Mouse (Mus musculus): Measurements from ENCODE around the gene Glb1l. TPM values are rescaled to one million over a fixed set of nuclear protein-coding genes. Genes with fewer than 3 reads are reported as not detected.

Gene Glb1l
- polyA plus RNA-seq, 1 experiment: 5.7 TPM

DNA sequence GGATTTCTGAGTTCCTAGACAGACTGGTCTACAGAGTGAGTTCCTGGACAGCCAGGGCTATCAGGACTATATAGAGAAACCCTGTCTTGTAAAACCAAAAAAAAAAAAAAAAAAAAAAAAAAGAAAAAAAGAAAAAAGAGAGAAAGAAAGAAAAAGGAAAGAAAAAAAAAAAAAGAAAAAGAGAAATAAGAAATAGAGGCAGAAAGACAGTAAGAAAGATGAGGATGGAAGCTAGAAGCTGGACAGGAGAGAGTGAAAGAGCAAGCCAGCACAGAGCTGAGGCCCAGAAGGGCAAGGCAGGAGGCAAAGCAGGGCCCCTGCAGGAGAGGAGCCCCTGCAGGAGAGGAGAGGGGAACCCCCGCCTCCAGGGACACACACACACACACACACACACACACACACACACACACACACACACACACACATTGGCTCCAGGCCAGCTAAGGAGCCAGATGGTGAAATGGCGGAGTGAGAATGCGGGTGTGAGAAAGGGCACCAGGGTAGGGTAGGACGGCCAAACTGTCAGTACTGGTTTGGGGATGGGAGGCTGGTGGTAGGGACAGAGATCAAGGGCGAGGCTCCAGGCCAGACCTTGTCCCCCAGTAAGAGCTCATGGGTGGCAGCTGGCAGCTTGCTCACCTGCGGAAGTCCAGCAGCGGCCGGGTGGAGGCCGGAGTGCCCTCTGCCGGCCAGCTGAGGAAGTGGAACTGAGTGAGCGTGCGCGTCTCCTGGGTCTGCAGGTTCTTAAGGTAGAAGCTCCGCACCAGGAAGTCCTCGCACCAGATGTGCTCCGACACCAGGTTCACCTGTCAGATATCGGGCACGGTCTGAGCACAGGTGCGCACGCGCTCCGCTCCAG lies 40.7 kb upstream of the Glb1l start:
- DNase-seq (ENCODE audit: low read depth in 1 of 2, low spot score in 2 of 2): peak; percentile 69 to 86
- peaks cover 9% of the 10 kb centered on the region; the same call in 1 of the 2 replicates for H3K4me1 ChIP-seq (ENCODE audit: control insufficient read depth, insufficient read depth, insufficient read length)
- TF ChIP-seq POLR2A (IDR thresholded peaks at IDR 0.05; ENCODE audit: low read depth, low read length) (no peak; the same call in 1 of the 2 replicates), CTCF (IDR thresholded peaks at IDR 0.05; ENCODE audit: extremely low read depth, insufficient read depth, insufficient read length, insufficient replicate concordance) (peak; percentile 97)
- H3K36me3 ChIP-seq (ENCODE audit: control insufficient read depth, insufficient read depth, low read length): no peaks in the 10 kb centered on the region
- whole genome bisulfite sequencing: 2% methylated on average over 21 of the region's 22 CpGs
- peak overlapping the region; percentile 62 for H3K27ac ChIP-seq (ENCODE audit: insufficient read depth, low read length)
- no peaks in the 10 kb centered on the region for H3K27me3 ChIP-seq (ENCODE audit: control insufficient read depth, insufficient read depth, low read length)
- peak overlapping the region; percentile 42; the same call in 1 of the 2 replicates for H3K4me3 ChIP-seq (ENCODE audit: extremely low read depth, insufficient read depth, insufficient read length)

- no peak overlapping the region for H3K4me3 ChIP-seq (ENCODE audit: extremely low read depth, insufficient read depth, insufficient read length)
- H3K36me3 ChIP-seq (ENCODE audit: control insufficient read depth, insufficient read depth, low read length): no peaks in the 10 kb centered on the region
- peaks cover 9% of the 10 kb centered on the region; the same call in 1 of the 2 replicates for H3K4me1 ChIP-seq (ENCODE audit: control insufficient read depth, insufficient read depth, insufficient read length)
- no peak for DNase-seq (ENCODE audit: low read depth in 1 of 2, low spot score in 2 of 2)
- H3K27me3 ChIP-seq (ENCODE audit: control insufficient read depth, insufficient read depth, low read length): no peaks in the 10 kb centered on the region
- WGBS: 95% methylated on average over 3 of the region's 3 CpGs
- no peak for TF ChIP-seq POLR2A (IDR thresholded peaks at IDR 0.05; ENCODE audit: low read depth, low read length)
- no peak for TF ChIP-seq CTCF (IDR thresholded peaks at IDR 0.05; ENCODE audit: extremely low read depth, insufficient read depth, insufficient read length, insufficient replicate concordance)
- H3K27ac ChIP-seq (ENCODE audit: insufficient read depth, low read length): no peak overlapping the region
Measured at GRCm38 (mm10) chr1:75250498-75250897, 39.9 kb upstream of the Glb1l start.

DNA sequence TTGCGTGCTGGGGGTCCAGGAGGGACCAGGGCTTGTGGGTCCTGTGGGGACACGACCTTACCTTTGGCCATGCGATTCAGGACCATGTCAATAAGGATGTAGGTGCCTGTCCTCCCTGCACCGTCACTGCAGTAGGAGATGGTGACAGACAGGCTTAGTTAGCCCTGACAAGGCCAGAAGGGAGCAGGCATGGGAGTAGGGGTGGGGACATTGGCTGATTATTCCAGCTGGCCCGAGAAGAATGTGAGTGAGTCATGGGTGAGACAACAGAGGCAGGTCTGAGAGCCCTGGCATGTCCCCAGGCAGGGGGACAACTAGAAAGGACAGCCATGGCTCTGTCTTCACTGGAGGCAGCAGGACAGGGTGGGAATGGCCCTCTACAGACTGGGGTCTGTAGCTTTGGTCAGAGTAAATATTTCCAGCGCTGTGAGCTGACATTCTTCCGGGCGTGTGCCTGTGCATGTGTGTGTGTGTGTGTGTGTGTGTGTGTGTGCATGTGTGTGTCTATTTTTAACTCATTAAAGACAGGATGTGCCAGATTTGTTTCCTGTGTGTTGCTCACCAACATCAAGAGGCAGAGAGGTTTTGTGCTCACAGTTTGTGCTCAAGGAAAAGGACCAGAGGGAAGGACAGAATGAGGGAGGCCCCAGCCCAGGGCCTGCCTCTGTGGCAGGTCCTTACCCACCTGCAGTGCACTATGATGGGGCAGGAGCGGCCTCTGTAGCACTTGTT lies 37.6 kb upstream of the Glb1l start:
- no peak for TF ChIP-seq POLR2A (IDR thresholded peaks at IDR 0.05; ENCODE audit: low read depth, low read length)
- TF ChIP-seq CTCF (IDR thresholded peaks at IDR 0.05; ENCODE audit: extremely low read depth, insufficient read depth, insufficient read length, insufficient replicate concordance): no peak
- DNase-seq (ENCODE audit: low read depth in 1 of 2, low spot score in 2 of 2): no peak
- Histone ChIP-seq H3K27ac (ENCODE audit: insufficient read depth, low read length) (peak overlapping the region; percentile 40), H3K4me3 (ENCODE audit: extremely low read depth, insufficient read depth, insufficient read length) (no peak overlapping the region), H3K4me1 (ENCODE audit: control insufficient read depth, insufficient read depth, insufficient read length) (peaks cover 9% of the 10 kb centered on the region; the same call in 1 of the 2 replicates), H3K36me3 (ENCODE audit: control insufficient read depth, insufficient read depth, low read length) (0 out of 2 replicates have a peak, but pooled peaks cover 4% of the 10 kb centered on the region), H3K27me3 (ENCODE audit: control insufficient read depth, insufficient read depth, low read length) (no peaks in the 10 kb centered on the region)
- WGBS: 55% methylated on average over 9 of the region's 9 CpGs

GRCm38 (mm10) chr1:75247071-75247930 lies 36.7 kb upstream of the Glb1l start:
- peaks cover 9% of the 10 kb centered on the region; the same call in 1 of the 2 replicates for H3K4me1 ChIP-seq (ENCODE audit: control insufficient read depth, insufficient read depth, insufficient read length)
- TF ChIP-seq CTCF (IDR thresholded peaks at IDR 0.05; ENCODE audit: extremely low read depth, insufficient read depth, insufficient read length, insufficient replicate concordance) (no peak), POLR2A (IDR thresholded peaks at IDR 0.05; ENCODE audit: low read depth, low read length) (no peak)
- H3K36me3 ChIP-seq (ENCODE audit: control insufficient read depth, insufficient read depth, low read length): 0 out of 2 replicates have a peak, but pooled peaks cover 4% of the 10 kb centered on the region
- DNase-seq (ENCODE audit: low read depth in 1 of 2, low spot score in 2 of 2): no peak
- H3K27me3 ChIP-seq (ENCODE audit: control insufficient read depth, insufficient read depth, low read length): no peaks in the 10 kb centered on the region
- H3K27ac ChIP-seq (ENCODE audit: insufficient read depth, low read length): no peak overlapping the region
- 91% methylated on average over 16 of the region's 16 CpGs for WGBS
- no peak overlapping the region for H3K4me3 ChIP-seq (ENCODE audit: extremely low read depth, insufficient read depth, insufficient read length)

DNA sequence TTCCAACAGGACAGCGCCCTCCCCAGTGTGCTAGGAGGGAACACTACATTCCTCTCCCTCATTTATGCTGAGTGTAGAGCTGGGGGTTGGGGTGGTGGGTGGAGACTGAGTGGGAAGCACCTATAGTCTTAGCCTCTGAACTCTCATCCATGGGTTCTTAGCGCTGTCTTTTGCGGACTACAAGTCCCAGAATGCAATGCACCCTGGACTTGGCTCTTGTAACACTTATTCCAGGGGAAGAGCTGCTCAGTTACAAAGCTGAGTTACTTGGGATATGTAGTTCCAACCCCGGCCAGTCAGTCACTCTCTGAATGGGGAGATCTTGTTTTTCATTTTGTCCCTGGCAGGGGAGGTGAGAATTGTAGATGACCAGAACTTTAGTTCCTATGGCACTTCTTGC lies 34.2 kb upstream of the Glb1l start:
- Histone ChIP-seq H3K4me3 (ENCODE audit: extremely low read depth, insufficient read depth, insufficient read length) (no peak overlapping the region), H3K27ac (ENCODE audit: insufficient read depth, low read length) (no peak overlapping the region), H3K27me3 (ENCODE audit: control insufficient read depth, insufficient read depth, low read length) (no peaks in the 10 kb centered on the region), H3K4me1 (ENCODE audit: control insufficient read depth, insufficient read depth, insufficient read length) (peaks cover 5% of the 10 kb centered on the region; the same call in 1 of the 2 replicates), H3K36me3 (ENCODE audit: control insufficient read depth, insufficient read depth, low read length) (peaks cover 10% of the 10 kb centered on the region)
- TF ChIP-seq POLR2A (IDR thresholded peaks at IDR 0.05; ENCODE audit: low read depth, low read length) (no peak), CTCF (IDR thresholded peaks at IDR 0.05; ENCODE audit: extremely low read depth, insufficient read depth, insufficient read length, insufficient replicate concordance) (no peak)
- 65% methylated on average over 4 of the region's 4 CpGs for WGBS
- DNase-seq (ENCODE audit: low read depth in 1 of 2, low spot score in 2 of 2): no peak

DNA sequence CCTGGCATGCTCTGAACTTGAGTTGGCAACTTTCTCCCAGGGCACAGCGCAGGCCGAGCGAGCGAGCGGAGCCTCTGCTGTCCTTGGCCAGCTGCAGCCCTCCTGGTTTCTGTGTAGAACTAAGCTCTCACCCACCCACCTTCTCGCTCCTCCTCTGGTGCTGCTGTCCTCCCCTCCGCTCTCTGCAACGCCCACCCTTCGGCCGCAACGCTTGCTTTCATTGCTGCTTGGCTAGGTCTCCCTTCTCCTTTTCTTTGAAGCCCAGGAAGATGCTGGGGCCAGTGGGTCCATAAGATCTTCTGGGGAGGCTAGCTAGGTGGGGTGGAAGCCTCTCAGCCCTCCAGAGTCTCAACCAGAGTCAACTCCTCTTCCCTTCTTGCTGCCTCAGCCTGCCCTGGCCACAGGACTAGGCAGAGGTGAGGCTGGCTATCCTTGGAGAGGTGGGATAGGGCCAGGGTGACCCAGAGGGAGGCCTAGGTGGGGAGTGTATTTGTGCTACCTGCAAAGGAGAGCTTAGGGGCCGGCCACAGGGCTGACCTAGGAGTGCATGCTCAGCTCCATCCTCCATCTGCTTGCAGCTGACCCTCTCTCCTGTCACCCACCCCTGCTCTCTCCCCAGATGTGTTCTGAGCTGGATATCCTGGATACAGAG lies 33.7 kb upstream of the Glb1l start:
- 96% methylated on average over 12 of the region's 12 CpGs for WGBS
- Histone ChIP-seq H3K27me3 (ENCODE audit: control insufficient read depth, insufficient read depth, low read length) (no peaks in the 10 kb centered on the region), H3K4me3 (ENCODE audit: extremely low read depth, insufficient read depth, insufficient read length) (no peak overlapping the region), H3K4me1 (ENCODE audit: control insufficient read depth, insufficient read depth, insufficient read length) (peaks cover 5% of the 10 kb centered on the region; the same call in 1 of the 2 replicates), H3K36me3 (ENCODE audit: control insufficient read depth, insufficient read depth, low read length) (peaks cover 11% of the 10 kb centered on the region), H3K27ac (ENCODE audit: insufficient read depth, low read length) (no peak overlapping the region)
- no peak for DNase-seq (ENCODE audit: low read depth in 1 of 2, low spot score in 2 of 2)
- TF ChIP-seq POLR2A (IDR thresholded peaks at IDR 0.05; ENCODE audit: low read depth, low read length) (no peak), CTCF (IDR thresholded peaks at IDR 0.05; ENCODE audit: extremely low read depth, insufficient read depth, insufficient read length, insufficient replicate concordance) (no peak)

Measured in spleen, adult 2 months (tissue).